Mouse (Mus musculus): Measurements from ENCODE around the gene Acss1. TPM values are rescaled to one million over a fixed set of nuclear protein-coding genes. Genes with fewer than 3 reads are reported as not detected.
A peak's percentile ranks its signal among the peaks of the same experiment; 100 is the strongest.

Gene Acss1
- polyA plus RNA-seq, 2 experiments, result 5.5 to 5.6 TPM

- Histone ChIP-seq H3K4me1 (ENCODE audit: control insufficient read depth, insufficient read depth, low read length) (peaks cover 6% of the 10 kb centered on the region; the same call in 1 of the 2 replicates), H3K36me3 (ENCODE audit: control insufficient read depth, insufficient read depth, low read length) (no peaks in the 10 kb centered on the region; the same call in 1 of the 2 replicates), H3K9me3 (ENCODE audit: control insufficient read depth, low read length) (no peaks in the 10 kb centered on the region), H3K4me3 (replicated peaks; ENCODE audit: low read length) (peak within 1 kb of the TSS; percentile 79), H3K4me2 (replicated peaks; ENCODE audit: low read depth, low read length, severe bottlenecking) (peak within 1 kb of the TSS; percentile 58), H3K27ac (replicated peaks; ENCODE audit: low read depth, low read length) (peak within 1 kb of the TSS; percentile 62; the same call in 1 of the 2 replicates), H3K27me3 (ENCODE audit: control insufficient read depth, insufficient read depth, low read length) (no peaks in the 10 kb centered on the region), H3K9ac (ENCODE audit: low read depth, low read length, severe bottlenecking) (peak within 1 kb of the TSS; percentile 78)
- TF ChIP-seq POLR2A (IDR thresholded peaks at IDR 0.05; ENCODE audit: borderline replicate concordance, extremely low read depth, insufficient read depth, insufficient read length), result peak; percentile 69; the same call in 1 of the 2 replicates
- WGBS, result 0% methylated on average over 41 of the region's 42 CpGs
- ATAC-seq (ENCODE audit: low FRiP score, low read depth), result peak; percentile 98
- peak; percentile 97 for DNase-seq (ENCODE audit: low spot score)
These were observed 60.1 kb downstream of the Acss1 start, which contains the start of gene Apmap for GRCm38 (mm10) chr2:150608087-150608799. TSS of gene Apmap (minus strand) at chr2:150608567.

DNA sequence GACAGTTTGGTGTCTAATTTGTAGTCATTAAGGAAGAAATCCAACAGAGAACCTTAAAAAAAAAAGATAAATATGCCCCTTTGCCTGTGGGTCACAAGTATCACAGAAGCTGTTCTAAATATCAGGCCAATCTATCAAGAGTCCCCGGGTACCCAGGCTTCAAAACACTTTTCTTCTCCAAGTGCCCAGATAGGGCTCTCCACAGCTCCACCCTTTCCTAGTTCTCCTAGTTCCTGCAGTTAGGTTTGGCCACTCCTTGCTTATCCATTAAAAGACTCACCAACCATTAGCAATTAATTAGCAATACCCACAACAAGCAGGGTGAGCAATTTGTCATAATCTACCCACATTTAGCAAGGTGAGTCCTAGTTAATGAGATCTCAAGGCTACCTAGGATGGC, 61.2 kb downstream of the Acss1 start:
- no peak overlapping the region for H3K27ac ChIP-seq (replicated peaks; ENCODE audit: low read depth, low read length)
- H3K36me3 ChIP-seq (ENCODE audit: control insufficient read depth, insufficient read depth, low read length), result no peaks in the 10 kb centered on the region; the same call in 1 of the 2 replicates
- H3K4me2 ChIP-seq (replicated peaks; ENCODE audit: low read depth, low read length, severe bottlenecking), result no peak overlapping the region; the same call in 1 of the 2 replicates
- H3K9me3 ChIP-seq (ENCODE audit: control insufficient read depth, low read length), result no peaks in the 10 kb centered on the region
- no peak for TF ChIP-seq POLR2A (IDR thresholded peaks at IDR 0.05; ENCODE audit: borderline replicate concordance, extremely low read depth, insufficient read depth, insufficient read length)
- peaks cover 6% of the 10 kb centered on the region; the same call in 1 of the 2 replicates for H3K4me1 ChIP-seq (ENCODE audit: control insufficient read depth, insufficient read depth, low read length)
- 59% methylated on average over 1 of the region's 1 CpGs for WGBS
- DNase-seq (ENCODE audit: low spot score) (no peak), ATAC-seq (ENCODE audit: low FRiP score, low read depth) (no peak)
- H3K9ac ChIP-seq (ENCODE audit: low read depth, low read length, severe bottlenecking), result no peak overlapping the region
- H3K27me3 ChIP-seq (ENCODE audit: control insufficient read depth, insufficient read depth, low read length), result no peaks in the 10 kb centered on the region
- 0 out of 2 replicates have a peak overlapping the region, but pooled peaks have one; percentile 79 for H3K4me3 ChIP-seq (replicated peaks; ENCODE audit: low read length)

DNA sequence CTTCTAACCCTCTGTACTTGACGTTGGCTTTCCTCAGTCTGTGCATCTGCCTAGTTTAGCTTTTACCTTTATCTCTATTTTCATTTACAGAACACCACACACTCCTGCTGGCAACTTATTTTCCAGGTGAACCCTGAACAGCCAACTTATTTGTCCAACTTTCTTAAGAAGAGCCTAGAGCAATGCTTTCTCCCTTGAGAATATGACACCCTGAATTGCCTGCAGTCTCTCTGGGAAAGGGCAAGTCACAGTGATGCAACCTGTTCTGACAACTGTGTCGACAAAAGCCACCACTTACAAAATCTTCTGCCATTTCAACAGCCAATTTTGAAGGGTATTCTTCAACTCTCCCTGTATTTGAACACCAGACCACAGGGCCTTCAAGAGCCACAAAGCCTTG, 63.5 kb downstream of the Acss1 start:
- 75% methylated on average over 2 of the region's 2 CpGs for WGBS
- H3K9me3 ChIP-seq (ENCODE audit: control insufficient read depth, low read length), result no peaks in the 10 kb centered on the region
- H3K27ac ChIP-seq (replicated peaks; ENCODE audit: low read depth, low read length), result no peak overlapping the region
- H3K9ac ChIP-seq (ENCODE audit: low read depth, low read length, severe bottlenecking), result no peak overlapping the region
- peaks cover 6% of the 10 kb centered on the region; the same call in 1 of the 2 replicates for H3K4me1 ChIP-seq (ENCODE audit: control insufficient read depth, insufficient read depth, low read length)
- H3K4me2 ChIP-seq (replicated peaks; ENCODE audit: low read depth, low read length, severe bottlenecking), result no peak overlapping the region
- no peaks in the 10 kb centered on the region for H3K27me3 ChIP-seq (ENCODE audit: control insufficient read depth, insufficient read depth, low read length)
- TF ChIP-seq POLR2A (IDR thresholded peaks at IDR 0.05; ENCODE audit: borderline replicate concordance, extremely low read depth, insufficient read depth, insufficient read length), result no peak
- DNase-seq (ENCODE audit: low spot score) (no peak), ATAC-seq (ENCODE audit: low FRiP score, low read depth) (no peak)
- H3K36me3 ChIP-seq (ENCODE audit: control insufficient read depth, insufficient read depth, low read length), result no peaks in the 10 kb centered on the region; the same call in 1 of the 2 replicates
- H3K4me3 ChIP-seq (replicated peaks; ENCODE audit: low read length), result no peak overlapping the region

DNA sequence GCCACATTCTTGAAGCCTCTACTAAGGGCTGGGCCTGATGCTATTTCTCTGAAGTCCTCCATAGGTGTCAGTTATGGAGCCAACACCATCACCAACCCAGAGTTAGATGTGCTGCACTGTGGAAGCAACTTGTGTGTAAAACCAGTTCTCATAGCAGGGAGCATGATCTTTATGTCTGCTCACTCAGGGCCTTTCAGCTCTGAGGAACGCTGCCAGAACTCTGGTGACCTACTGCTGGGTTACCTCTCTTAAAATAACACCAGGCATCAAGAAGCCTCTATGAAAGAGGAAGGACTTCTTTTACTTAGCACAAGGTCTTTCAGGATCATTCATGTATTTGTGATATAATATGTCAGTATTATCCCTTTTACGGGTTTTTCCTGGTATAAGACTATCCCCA, 66.1 kb downstream of the Acss1 start:
- Histone ChIP-seq H3K27me3 (ENCODE audit: control insufficient read depth, insufficient read depth, low read length) (no peaks in the 10 kb centered on the region), H3K9me3 (ENCODE audit: control insufficient read depth, low read length) (no peaks in the 10 kb centered on the region), H3K4me1 (ENCODE audit: control insufficient read depth, insufficient read depth, low read length) (peaks cover 2% of the 10 kb centered on the region; the same call in 1 of the 2 replicates), H3K36me3 (ENCODE audit: control insufficient read depth, insufficient read depth, low read length) (no peaks in the 10 kb centered on the region; the same call in 1 of the 2 replicates), H3K27ac (replicated peaks; ENCODE audit: low read depth, low read length) (no peak overlapping the region), H3K9ac (ENCODE audit: low read depth, low read length, severe bottlenecking) (no peak overlapping the region), H3K4me2 (replicated peaks; ENCODE audit: low read depth, low read length, severe bottlenecking) (no peak overlapping the region), H3K4me3 (replicated peaks; ENCODE audit: low read length) (no peak overlapping the region)
- WGBS, result 85% methylated on average over 2 of the region's 2 CpGs
- no peak for TF ChIP-seq POLR2A (IDR thresholded peaks at IDR 0.05; ENCODE audit: borderline replicate concordance, extremely low read depth, insufficient read depth, insufficient read length)
- ATAC-seq (ENCODE audit: low FRiP score, low read depth) (no peak), DNase-seq (ENCODE audit: low spot score) (no peak)

DNA sequence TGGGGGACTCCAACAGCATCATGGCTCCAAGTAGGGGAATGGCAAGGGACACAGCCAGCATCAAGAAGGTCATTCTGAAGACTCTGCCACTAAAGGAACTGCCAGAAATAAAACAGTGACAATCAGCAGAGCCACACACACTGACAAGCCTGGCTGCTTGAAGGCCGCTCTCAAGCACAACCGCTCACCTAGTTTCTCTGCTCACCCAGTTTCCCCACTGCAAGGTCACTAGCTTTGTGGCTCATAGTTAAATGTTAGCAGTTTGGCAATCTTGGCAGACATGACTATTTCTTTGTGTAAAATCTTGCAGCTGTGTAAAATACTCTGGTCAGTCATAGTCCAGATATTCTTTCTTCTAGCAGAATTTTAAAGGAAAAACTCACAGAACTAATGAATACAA, 68.0 kb downstream of the Acss1 start:
- WGBS, result 87% methylated on average over 2 of the region's 2 CpGs
- no peak for DNase-seq (ENCODE audit: low spot score)
- no peaks in the 10 kb centered on the region for H3K9me3 ChIP-seq (ENCODE audit: control insufficient read depth, low read length)
- no peak overlapping the region for H3K4me3 ChIP-seq (replicated peaks; ENCODE audit: low read length)
- H3K9ac ChIP-seq (ENCODE audit: low read depth, low read length, severe bottlenecking), result no peak overlapping the region
- no peak overlapping the region for H3K4me2 ChIP-seq (replicated peaks; ENCODE audit: low read depth, low read length, severe bottlenecking)
- H3K27ac ChIP-seq (replicated peaks; ENCODE audit: low read depth, low read length), result no peak overlapping the region
- H3K36me3 ChIP-seq (ENCODE audit: control insufficient read depth, insufficient read depth, low read length), result no peaks in the 10 kb centered on the region; the same call in 1 of the 2 replicates
- no peak for ATAC-seq (ENCODE audit: low FRiP score, low read depth)
- no peaks in the 10 kb centered on the region for H3K27me3 ChIP-seq (ENCODE audit: control insufficient read depth, insufficient read depth, low read length)
- no peak for TF ChIP-seq POLR2A (IDR thresholded peaks at IDR 0.05; ENCODE audit: borderline replicate concordance, extremely low read depth, insufficient read depth, insufficient read length)
- no peaks in the 10 kb centered on the region for H3K4me1 ChIP-seq (ENCODE audit: control insufficient read depth, insufficient read depth, low read length)
